Mouse (Mus musculus) ES-Bruce4 (cell line): ENCODE data around the gene Prokr2. TPM values are rescaled to one million over a fixed set of nuclear protein-coding genes. Genes with fewer than 3 reads are reported as not detected.
A peak's percentile ranks its signal among the peaks of the same experiment; 100 is the strongest.

Experiments
- H3K27ac ChIP-seq: 2 replicates; pipeline ENCODE4 v1.5.1; 2012; ENCODE audit warnings: low read length, inconsistent platforms; ENCODE audit not compliant: insufficient read depth
- H3K27me3 ChIP-seq: 2 replicates; pipeline ENCODE4 v1.6.1; 2012; ENCODE audit warnings: mild to moderate bottlenecking, low read length, inconsistent platforms; ENCODE audit not compliant: control insufficient read depth, poor library complexity, insufficient read depth, severe bottlenecking
- H3K36me3 ChIP-seq: 2 replicates; pipeline ENCODE4 v1.6.1; 2012; ENCODE audit warnings: inconsistent platforms, mild to moderate bottlenecking, low read length, moderate library complexity; ENCODE audit not compliant: control insufficient read depth, poor library complexity, insufficient read depth, severe bottlenecking
- H3K4me1 ChIP-seq: one replicate; pipeline ENCODE4 v1.8.1; 2011; ENCODE audit warnings: low read length; ENCODE audit not compliant: control insufficient read depth, insufficient read depth
- H3K4me3 ChIP-seq: 2 replicates; pipeline ENCODE4 v1.5.1; 2011; ENCODE audit warnings: low read depth, mild to moderate bottlenecking, low read length
- H3K9ac ChIP-seq: 2 replicates; pipeline ENCODE4 v1.6.1; 2012; ENCODE audit warnings: low read depth, mild to moderate bottlenecking, inconsistent platforms; ENCODE audit not compliant: poor library complexity, severe bottlenecking
- H3K9me3 ChIP-seq: replicated peaks from 2 replicates; pipeline ENCODE4 v1.6.1; 2012; ENCODE audit warnings: mild to moderate bottlenecking, low read length, inconsistent platforms; ENCODE audit not compliant: control insufficient read depth, poor library complexity, insufficient read depth, severe bottlenecking
- CTCF ChIP-seq: IDR thresholded peaks from one replicate; pipeline ENCODE4 v1.8.1; 2011; ENCODE audit warnings: low read depth, low read length
- EP300 ChIP-seq: IDR thresholded peaks from 2 replicates; pipeline ENCODE4 v1.6.1; 2011; ENCODE audit warnings: low read depth, low read length; ENCODE audit not compliant: insufficient read depth
- POLR2A ChIP-seq: IDR thresholded peaks from one replicate; pipeline ENCODE4 v1.8.1; 2011; ENCODE audit warnings: low read length; ENCODE audit not compliant: insufficient read depth
- polyA plus RNA-seq: library from polyadenylated mRNA; stranded (reverse); fragments of >200 nt; gene quantifications from 2 replicates; pipeline ENCODE4 v1.2.4, GENCODE M21; 2011; ENCODE audit warnings: low read depth; ENCODE audit not compliant: missing spikeins, insufficient read depth, insufficient read length

Gene Prokr2
- polyA plus RNA-seq: 0.50 and 0.51 TPM in 2 replicates

DNA sequence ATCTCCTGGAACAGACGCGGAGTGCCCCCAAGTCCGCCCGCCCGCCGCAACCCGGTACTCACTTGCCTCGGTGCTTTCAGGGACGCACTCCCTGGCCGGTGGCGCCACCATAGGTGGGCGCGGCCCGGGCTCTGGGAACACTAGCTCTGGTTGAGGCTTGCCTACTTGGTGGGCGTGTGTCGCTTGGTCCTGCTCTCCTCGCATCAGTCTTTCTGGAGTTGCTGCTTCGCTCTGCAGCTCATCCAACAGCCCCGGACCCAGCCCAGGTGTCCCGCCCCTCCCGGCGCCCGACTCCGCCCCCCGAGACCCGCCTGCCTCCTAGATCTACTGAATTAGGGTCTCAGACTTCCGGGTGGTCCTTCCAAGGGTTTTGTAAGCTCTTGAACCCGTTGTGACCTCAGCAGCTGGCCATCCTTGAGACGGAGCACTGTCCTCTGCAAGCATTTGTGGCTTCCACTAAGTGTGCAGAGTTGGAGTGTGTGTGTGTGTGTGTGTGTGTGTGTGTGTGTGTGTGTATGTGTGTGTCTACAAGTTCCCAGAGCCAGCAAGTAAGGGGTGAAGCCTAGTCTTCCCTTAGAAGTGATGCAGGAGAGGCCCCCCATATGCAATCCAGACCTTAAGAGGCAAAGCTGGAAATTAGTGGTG is at the start of gene Prokr2:
Gene Prokr2 (minus strand): TSS at position 254 of the 645 bp plus-strand sequence.
- peaks cover 7% of the 10 kb centered on the region; the same call in 1 of the 2 replicates for H3K27me3 ChIP-seq
- H3K9me3 ChIP-seq: no peaks in the 10 kb centered on the region
- no peaks in the 10 kb centered on the region for H3K36me3 ChIP-seq
- no peaks in the 10 kb centered on the region for H3K4me1 ChIP-seq
- no peak for TF ChIP-seq EP300
- TF ChIP-seq CTCF: no peak
- TF ChIP-seq POLR2A: no peak
- no peak within 1 kb of the TSS for H3K27ac ChIP-seq
- H3K9ac ChIP-seq: peak within 1 kb of the TSS; percentile 35
- H3K4me3 ChIP-seq: peak within 1 kb of the TSS; percentile 70

DNA sequence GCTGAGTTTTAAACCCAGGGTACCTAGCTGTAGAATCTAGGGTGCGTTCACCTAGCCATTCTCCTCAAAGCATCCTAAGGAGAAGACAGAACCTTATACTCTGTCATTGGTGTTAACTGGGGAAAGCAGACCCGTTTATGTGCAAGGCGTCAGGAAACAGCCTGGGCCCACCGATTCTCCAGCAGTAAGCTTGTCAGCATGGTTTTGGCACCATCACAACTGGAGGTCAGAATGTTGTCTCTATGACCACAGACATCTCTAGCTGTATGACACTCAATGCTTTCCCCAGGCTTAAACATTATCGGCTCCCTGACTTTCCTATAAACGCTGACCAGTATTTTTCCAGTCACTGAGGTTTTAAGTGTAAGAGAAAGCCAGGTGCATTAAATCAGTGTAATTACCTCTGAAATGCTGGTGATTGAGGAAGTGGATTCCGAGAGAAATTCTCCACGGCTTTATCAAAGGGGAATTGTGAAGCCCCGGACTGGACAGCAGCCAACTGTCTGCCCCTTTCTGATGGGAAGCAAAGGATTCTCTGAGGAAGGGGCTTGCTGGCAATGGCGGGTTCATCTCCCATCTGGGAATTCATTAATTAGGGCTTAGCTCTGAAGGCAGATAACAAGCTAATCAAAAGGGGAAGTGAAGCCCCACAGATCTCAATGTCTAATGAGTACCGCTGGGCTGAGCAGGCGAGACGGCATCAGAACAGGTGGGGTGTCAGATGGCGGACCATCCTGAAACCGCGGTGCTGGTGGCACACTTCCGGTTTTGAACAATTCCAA is 42.1 kb upstream of the Prokr2 start:
- TF ChIP-seq POLR2A (no peak), EP300 (no peak), CTCF (no peak)
- Histone ChIP-seq H3K27me3 (no peaks in the 10 kb centered on the region), H3K4me1 (no peaks in the 10 kb centered on the region), H3K27ac (no peak overlapping the region), H3K9ac (no peak overlapping the region), H3K36me3 (no peaks in the 10 kb centered on the region), H3K9me3 (no peaks in the 10 kb centered on the region), H3K4me3 (no peak overlapping the region)

DNA sequence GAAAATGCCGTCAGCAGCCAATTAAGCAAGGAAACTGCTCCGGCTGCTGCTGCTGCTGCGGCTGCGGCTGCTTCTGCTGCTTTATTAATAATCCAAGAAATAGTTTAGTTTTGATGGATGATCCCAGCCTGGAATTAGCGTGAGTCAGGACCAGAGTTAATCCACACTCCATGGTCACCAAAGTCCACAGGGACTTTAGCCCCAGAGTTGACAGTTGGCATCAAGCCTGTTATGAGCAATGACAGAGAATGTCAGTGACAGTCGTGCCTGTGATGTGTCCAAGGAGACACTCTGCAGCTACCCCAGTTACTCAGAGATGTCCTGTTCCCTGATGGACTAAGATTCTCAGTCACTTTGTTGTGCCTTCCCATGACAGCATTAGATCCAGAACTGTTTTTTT is 40.3 kb upstream of the Prokr2 start:
- no peak overlapping the region for H3K4me3 ChIP-seq
- H3K27ac ChIP-seq: no peak overlapping the region
- no peak overlapping the region for H3K9ac ChIP-seq
- H3K4me1 ChIP-seq: no peaks in the 10 kb centered on the region
- H3K27me3 ChIP-seq: no peaks in the 10 kb centered on the region; the same call in 1 of the 2 replicates
- no peaks in the 10 kb centered on the region for H3K9me3 ChIP-seq
- no peaks in the 10 kb centered on the region for H3K36me3 ChIP-seq
- no peak for TF ChIP-seq CTCF
- no peak for TF ChIP-seq EP300
- TF ChIP-seq POLR2A: no peak

DNA sequence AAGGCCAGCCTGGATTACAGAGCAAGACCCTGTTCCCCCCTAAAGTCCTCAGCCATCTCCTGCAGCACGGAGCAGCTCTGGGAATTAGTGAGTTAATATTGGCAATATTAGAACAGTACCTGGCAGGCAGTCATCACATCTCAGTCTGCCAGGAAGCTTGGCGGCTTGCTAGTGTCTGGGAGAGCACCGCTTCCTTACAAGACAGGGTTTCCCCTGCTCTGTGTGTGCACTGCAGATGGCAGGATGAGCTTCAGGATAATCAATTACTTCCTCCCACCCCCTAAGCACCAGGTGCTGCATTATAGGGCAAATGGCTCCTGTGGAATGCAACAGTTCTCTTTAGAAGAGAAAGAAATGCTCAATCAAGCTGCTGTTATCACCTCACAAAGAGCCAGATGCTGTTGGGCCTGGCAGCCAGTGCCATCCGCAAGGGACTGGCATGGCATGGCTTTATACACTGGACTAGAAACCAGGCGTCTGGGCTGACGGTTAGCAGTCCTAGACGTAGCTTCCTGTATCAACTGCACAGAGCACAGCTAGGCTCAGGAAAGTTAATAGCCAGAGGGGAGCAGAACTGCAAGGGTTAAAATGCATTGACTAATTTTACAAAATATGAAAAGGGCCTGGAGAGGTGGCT is 38.3 kb upstream of the Prokr2 start:
- TF ChIP-seq POLR2A (no peak), EP300 (no peak), CTCF (no peak)
- Histone ChIP-seq H3K9ac (no peak overlapping the region), H3K4me3 (no peak overlapping the region), H3K27ac (no peak overlapping the region), H3K4me1 (no peaks in the 10 kb centered on the region), H3K27me3 (no peaks in the 10 kb centered on the region; the same call in 1 of the 2 replicates), H3K9me3 (no peaks in the 10 kb centered on the region), H3K36me3 (no peaks in the 10 kb centered on the region)

DNA sequence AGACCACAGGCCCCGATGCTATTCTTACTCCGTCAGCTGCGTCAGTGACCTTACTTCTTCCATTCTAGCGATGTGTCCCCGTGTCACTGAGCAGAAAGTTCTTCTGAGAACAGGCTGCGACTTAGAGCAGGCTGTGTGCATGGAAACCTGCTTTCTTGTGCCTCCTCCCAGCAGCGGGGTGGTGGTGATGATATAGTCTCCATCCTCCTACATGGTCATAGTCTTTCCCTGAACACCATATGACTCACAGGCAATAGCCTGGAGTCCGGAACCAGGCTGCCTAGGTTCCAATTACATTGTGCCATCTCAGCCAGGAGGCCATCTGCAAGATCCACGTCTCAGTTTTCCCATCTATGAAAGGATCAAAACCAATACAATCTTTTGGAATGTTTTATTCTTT is 37.6 kb upstream of the Prokr2 start:
- TF ChIP-seq CTCF (no peak), EP300 (no peak), POLR2A (no peak)
- no peaks in the 10 kb centered on the region for H3K4me1 ChIP-seq
- no peaks in the 10 kb centered on the region for H3K9me3 ChIP-seq
- no peaks in the 10 kb centered on the region; the same call in 1 of the 2 replicates for H3K27me3 ChIP-seq
- H3K4me3 ChIP-seq: no peak overlapping the region
- H3K9ac ChIP-seq: no peak overlapping the region
- H3K27ac ChIP-seq: no peak overlapping the region
- H3K36me3 ChIP-seq: no peaks in the 10 kb centered on the region

DNA sequence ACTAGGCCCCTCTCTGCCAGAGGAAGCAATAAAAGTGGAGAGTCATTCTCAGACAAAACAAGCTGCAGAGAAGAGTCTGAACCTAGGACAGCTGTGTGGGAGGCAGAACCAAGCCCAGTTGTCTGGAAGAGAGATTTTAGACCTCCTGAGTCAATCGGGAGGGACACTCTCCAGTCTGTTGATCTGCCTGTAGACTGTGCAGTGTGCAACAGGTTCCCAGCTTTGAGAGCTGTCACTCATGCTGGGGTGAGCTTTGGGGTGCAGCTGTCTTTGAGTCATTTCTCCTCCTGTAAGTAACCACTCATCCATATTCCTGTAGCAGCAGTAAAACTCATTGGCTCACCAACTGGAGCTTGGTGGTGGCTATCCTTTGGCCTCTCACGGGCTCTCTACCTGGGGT is 33.2 kb upstream of the Prokr2 start:
- no peaks in the 10 kb centered on the region for H3K36me3 ChIP-seq

More for the DNA sequence above, 33.2 kb upstream of the Prokr2 start:
- TF ChIP-seq POLR2A (no peak), CTCF (no peak), EP300 (no peak)
- no peaks in the 10 kb centered on the region for H3K9me3 ChIP-seq
- H3K4me1 ChIP-seq: no peaks in the 10 kb centered on the region
- H3K27ac ChIP-seq: no peak overlapping the region
- no peak overlapping the region for H3K4me3 ChIP-seq
- H3K27me3 ChIP-seq: no peaks in the 10 kb centered on the region; the same call in 1 of the 2 replicates
- H3K9ac ChIP-seq: no peak overlapping the region
